Mouse (Mus musculus) splenic B cell, adult 2 months (primary cell): ENCODE measurements at regions not wholly inside any gene's neighbourhood (a gene's known extent, or its start where the extent isn't known, plus 50 kb on each side); places are given as distances from the start of the nearest gene placed in this dataset.
"Not testable (repeated sequence)": the region's sequence is repeated elsewhere in the genome, so short reads cannot be mapped to it uniquely, and the experiment has no call there.

Experiments
- DNase-seq: peaks from one replicate; pipeline ENCODE4 v3.0.0-alpha.2; 2011; ENCODE audit warnings: low read depth, low spot score
- H3K27me3 ChIP-seq: 2 replicates; pipeline ENCODE4 v1.6.1; 2012; ENCODE audit warnings: mild to moderate bottlenecking, low read length, moderate library complexity, mixed read lengths; ENCODE audit not compliant: control insufficient read depth, poor library complexity, insufficient read depth, severe bottlenecking
- H3K36me3 ChIP-seq: 2 replicates; pipeline ENCODE4 v1.6.1; 2012; ENCODE audit warnings: mild to moderate bottlenecking, low read length, moderate library complexity, mixed read lengths; ENCODE audit not compliant: control insufficient read depth, poor library complexity, insufficient read depth, severe bottlenecking

DNA sequence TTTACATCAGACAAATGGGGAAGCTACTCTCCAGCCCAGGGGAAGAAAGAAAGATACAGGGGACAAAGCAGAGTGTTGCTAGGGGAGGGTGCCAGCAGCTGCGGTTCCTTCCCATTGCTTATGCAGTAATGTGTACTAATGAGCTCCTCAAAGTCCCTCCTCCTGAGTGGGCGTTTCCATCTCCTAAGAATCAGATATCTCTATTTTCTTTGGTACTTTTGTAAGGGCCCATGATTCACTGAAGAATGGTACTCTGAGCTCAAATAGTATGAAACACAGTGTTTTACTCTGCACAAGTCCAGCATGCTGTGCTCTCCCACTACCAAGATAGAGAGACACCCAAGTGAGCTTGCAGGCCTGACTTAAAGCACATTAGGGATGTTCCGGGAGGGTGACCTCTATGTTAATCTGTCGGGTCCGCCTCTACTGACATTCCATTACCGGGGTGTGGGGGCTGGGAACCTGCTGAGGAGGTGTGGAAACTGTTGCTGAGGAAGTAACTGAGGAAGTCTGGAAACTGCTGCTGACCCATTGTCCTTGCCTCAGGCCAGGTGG lies 114.8 kb upstream of the Ttc29 start:
- Histone ChIP-seq H3K27me3 (no peaks in the 10 kb centered on the region), H3K36me3 (no peaks in the 10 kb centered on the region)
- DNase-seq = no peak

DNA sequence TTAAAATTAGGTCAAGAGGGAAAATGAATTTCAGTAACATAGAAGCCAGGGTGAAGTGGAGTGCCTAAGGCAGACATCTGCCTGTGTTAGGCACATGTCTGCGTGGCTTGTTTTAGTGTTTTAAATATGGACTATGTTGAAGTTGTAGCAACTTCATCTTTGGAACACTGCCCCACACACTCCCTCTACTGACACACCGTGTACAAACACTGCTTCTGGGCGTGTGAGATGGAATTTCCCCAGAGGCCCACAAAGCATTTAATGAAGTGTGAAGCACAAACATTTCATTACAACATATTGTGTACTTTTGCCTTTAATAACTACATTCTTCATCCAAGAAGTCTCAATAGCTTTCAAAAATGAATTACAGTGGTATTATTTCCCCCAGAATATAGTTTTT lies 114.0 kb upstream of the Ttc29 start:
- no peak for DNase-seq
- H3K27me3 ChIP-seq = no peaks in the 10 kb centered on the region
- H3K36me3 ChIP-seq = no peaks in the 10 kb centered on the region

DNA sequence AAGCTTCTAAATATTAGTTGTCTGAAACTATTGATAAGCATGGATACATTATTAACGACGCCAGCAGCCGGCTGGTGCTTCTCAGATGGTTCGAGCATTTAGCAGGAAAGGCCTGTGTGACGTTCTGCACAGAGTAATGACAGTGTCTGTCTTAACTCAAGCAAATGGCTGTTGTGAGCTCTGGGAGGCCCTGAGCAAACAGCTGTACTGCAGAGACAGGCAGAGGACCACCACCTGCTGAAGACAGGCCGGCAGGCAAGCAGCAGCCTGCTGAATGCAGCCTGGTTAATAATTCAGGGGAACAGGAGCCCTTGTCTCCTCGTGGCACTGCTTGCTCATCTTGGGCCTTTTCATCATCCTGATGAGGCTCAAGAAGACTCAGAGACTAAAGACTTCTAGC lies 105.8 kb upstream of the Ttc29 start:
- no peaks in the 10 kb centered on the region for H3K27me3 ChIP-seq
- DNase-seq = no peak
- no peaks in the 10 kb centered on the region for H3K36me3 ChIP-seq

DNA sequence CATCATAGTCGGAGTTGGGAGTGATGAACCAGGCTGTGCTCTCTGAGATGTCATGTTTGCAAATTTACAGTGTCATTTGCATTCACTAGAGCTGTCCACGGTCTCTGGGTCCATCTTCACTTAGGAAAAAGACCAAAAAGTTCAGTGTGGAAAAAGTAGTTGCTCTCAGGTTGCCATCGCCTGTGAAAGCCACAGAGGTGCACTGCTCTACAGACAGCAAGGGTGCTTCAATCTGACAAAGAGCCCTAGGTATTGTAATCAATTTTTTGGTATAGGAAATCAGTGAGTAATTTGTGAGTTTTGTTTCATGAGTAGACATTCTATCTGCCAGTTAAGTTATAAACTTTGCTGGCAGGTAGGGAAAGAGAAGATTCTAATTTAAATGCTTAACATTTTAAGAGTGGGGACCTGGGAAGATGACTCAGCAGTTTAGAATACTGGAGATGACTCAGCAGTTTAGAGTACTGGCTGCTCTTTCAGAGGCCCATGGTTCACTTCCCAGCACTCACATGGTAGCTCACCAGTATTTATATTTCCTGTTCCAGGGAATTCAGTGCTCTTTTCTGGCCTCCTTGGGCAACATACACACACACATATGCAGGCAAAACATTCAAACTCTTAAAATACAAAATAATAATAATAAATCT lies 103.0 kb upstream of the Ttc29 start:
- no peak for DNase-seq
- H3K36me3 ChIP-seq = no peaks in the 10 kb centered on the region

DNA sequence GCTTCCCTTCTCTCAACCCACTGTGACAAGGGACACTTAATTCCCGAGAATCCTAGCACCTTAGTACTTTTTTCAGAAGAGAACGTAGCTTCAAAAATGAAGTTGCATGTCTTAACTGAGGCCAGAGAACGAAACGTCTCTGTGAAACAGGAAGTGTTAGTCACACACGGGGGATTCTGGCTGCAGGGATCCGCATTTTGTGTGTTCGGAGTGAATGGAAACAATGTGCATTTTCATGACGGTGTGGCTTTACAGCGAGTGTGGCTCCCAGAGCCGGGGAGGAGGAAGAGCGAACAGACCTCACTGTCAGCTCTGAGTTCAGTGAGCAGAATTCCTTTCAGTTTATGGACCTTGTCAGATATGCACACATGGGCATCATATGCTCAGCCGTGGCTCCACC lies 100.0 kb upstream of the Ttc29 start:
- Histone ChIP-seq H3K27me3 (no peaks in the 10 kb centered on the region), H3K36me3 (no peaks in the 10 kb centered on the region)
- peak; percentile 1 for DNase-seq

More for the DNA sequence above, 103.0 kb upstream of the Ttc29 start:
- no peaks in the 10 kb centered on the region for H3K27me3 ChIP-seq

DNA sequence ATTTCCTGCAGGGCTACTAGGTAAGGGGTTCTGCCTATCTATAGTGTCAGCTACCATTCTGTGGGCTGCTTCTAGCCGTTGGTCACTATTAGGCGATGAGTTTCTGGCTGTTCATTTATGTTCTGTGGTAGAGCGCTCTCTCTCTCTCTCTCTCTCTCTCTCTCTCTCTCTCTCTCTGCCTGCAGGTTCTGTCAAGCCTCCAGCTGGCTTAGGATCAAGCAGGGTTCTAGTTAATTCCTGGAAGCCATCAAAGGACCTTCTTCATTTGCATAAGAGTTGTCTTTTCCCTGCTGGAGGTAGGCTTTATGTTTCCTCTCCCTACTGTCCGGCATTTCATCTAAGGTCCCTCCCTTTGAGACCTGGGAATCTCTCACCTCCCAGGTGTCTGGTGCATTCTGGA lies 98.6 kb upstream of the Ttc29 start:
- DNase-seq = no peak
- Histone ChIP-seq H3K36me3 (no peaks in the 10 kb centered on the region), H3K27me3 (no peaks in the 10 kb centered on the region)

DNA sequence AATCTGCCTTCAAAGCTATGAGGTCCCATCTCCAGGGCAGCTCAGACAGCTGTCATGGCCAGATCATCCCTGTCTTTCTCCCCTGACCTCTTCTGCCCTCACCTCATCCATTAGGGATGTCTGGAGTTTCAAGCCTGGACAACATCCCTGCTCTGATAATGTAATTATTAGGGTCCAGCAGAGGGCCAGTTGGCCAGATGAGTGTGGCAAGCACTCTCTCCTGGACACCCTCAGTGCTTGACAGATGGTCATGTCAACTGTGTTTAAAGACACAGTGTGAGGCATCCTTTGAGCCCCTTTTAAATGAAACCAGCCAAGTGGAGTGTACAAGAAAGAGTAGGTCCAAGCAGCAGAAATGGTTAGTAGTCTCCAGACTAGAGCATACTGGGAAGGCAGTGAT lies 95.9 kb upstream of the Ttc29 start:
- no peaks in the 10 kb centered on the region for H3K36me3 ChIP-seq
- no peaks in the 10 kb centered on the region for H3K27me3 ChIP-seq
- no peak for DNase-seq

DNA sequence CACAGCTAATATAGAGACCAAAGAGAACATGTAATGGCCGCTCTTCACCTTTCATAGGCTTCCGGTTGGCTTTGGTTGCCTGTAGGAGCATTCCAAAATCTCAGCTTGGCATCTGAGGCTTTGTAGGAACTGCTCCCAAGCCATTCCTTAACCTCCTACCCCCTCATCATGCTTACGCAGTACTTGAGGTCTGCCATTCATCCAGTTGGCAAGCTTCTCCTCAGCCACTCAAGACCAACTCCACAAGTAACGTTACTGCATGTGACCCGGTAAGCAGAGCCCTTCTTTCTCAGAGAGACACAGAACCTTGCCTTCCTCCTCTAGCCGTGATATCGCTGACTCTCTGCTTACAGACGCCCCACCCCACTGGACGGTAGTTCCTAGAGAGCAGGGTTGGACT lies 94.6 kb upstream of the Ttc29 start:
- H3K27me3 ChIP-seq = no peaks in the 10 kb centered on the region
- H3K36me3 ChIP-seq = no peaks in the 10 kb centered on the region
- DNase-seq = no peak

DNA sequence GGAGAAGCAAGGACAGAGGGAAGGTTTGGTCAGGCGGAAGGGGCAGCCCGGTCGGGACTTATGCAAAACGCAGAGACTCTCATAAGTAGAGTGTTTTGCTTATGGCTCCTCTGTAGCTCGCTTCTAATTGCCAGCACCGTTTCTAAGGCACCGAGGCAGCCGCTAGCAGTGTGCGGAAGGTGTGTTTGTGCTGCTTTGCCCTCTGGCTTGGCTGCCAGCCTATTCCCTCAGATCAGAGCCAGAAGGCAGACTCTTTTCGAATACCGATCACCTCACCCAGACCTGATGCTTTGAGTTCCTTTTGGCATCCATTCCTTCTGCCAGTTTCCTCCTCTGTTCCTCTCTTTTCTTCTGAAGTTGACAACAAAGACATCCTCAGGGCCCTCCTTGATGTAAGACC lies 93.4 kb upstream of the Ttc29 start:
- Histone ChIP-seq H3K36me3 (no peaks in the 10 kb centered on the region), H3K27me3 (no peaks in the 10 kb centered on the region)
- DNase-seq = no peak

DNA sequence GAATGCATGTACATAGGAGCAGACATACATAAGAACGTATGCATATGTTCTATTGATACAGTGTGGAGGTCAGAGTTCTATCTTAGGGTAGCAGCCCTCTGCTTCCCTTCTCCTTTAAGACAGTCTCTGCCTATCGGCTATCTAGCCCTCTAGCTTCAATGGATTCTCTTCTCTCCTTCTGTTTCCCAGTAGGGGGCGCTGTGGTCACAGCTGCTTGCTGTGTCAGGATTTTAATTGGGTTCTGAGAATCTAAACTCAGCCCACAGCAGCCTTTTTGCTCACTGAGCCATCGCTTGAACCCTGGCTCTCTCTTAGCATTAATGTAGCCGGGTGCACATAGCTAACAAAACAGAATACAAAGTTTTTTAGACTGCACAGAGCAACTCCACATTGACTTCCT lies 88.8 kb upstream of the Ttc29 start:
- H3K27me3 ChIP-seq = no peaks in the 10 kb centered on the region
- H3K36me3 ChIP-seq = no peaks in the 10 kb centered on the region
- peak; percentile 48 for DNase-seq

DNA sequence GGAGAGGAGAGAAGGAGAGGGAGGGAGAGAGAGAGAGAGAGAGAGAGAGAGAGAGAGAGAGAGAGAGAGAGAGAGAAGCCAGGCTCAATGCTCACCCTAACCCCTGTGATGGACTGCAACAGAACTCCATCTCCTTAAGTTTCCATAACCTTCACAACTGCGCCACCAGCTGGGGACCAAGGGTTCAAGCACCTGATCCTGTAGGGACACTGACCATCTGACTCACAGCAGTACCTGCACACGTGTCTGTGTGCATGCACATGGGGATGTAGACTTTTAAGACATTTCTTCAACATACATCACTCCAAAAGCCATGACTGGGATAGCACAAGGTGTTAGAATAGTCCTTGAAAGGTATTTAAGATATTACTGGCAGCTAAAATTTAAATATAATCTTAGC lies 85.2 kb upstream of the Ttc29 start:
- DNase-seq = peak; percentile 0
- Histone ChIP-seq H3K27me3 (no peaks in the 10 kb centered on the region), H3K36me3 (no peaks in the 10 kb centered on the region)

DNA sequence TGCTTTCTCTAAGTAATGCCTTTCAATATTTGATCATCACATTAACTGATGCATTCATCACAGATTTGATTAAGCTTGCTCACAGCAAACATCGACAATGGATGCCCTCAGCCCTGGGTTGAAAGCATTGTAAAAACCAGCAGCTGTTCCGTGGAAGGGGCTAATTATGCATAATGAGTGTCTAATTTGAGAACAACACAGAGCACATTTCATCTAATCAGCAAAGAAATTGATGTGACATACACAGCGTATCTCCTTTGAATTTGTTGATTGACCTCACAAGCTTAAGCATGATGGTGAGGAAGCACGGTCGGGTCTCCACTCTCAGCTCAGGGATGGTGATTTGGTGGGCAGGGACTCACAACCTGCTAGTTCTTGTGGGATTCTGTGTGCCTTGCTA lies 84.0 kb upstream of the Ttc29 start:
- H3K27me3 ChIP-seq = no peaks in the 10 kb centered on the region
- no peaks in the 10 kb centered on the region for H3K36me3 ChIP-seq
- DNase-seq = no peak

DNA sequence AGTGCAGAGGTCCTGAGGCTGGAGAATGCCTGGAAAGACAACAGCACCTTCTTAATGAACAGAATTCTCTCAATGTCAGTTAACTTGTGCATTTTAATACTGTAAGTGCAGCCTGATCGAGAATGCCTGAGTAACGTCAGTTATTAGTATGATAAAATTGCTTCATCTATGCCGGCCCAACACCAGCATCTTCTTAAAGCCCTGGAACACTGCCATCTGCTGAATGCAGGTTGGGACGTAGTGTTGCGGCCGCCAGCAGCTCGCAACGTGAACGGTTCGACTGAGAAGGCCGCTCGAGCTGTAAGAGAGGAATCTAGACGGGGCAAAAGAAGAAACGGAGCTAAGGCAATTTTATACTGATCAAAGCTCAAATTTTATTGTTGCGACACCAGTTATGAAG lies 73.6 kb upstream of the Ttc29 start:
- H3K27me3 ChIP-seq, H3K36me3 ChIP-seq, DNase-seq: not testable (repeated sequence)

DNA sequence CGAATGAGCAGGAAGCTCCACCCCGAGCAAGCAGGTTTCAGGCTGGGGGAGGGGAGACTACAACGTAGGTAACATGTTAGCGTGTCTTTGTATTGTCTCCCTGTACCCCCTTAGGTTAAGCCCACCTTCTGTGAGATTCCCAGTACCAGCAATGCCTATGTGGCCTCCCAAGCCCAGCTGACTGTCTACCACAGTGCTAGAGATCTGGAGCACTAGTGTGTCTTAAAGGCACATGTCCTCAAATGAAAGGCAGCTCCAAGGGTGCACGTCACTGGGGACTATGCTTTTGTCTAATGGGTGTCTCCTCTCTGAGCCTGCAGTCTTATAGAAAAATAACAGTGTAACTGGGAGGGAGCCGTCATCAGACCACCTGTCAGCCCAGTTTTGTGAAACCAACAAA lies 65.9 kb upstream of the Ttc29 start:
- no peaks in the 10 kb centered on the region for H3K36me3 ChIP-seq
- DNase-seq = no peak
- H3K27me3 ChIP-seq = no peaks in the 10 kb centered on the region; the same call in 1 of the 2 replicates

DNA sequence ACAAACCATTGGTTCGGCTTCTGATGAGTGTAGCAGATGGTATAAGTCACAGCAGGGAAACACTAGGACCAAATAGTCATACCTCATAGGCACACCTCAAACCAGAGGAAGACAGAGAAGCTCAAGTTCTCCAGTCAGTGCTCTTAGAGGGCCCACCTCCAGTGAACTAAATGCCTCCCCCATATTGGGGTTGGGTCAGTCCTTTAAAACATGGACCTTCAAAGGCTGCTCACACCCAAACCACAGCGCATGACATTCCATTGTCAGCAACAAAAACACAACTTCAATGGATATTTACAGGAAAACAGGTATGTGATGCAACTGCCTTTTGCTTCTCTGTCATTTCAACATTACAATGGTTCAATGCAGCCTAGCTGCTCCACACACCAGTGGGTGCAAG lies 65.1 kb upstream of the Ttc29 start:
- no peaks in the 10 kb centered on the region; the same call in 1 of the 2 replicates for H3K27me3 ChIP-seq
- no peaks in the 10 kb centered on the region for H3K36me3 ChIP-seq
- no peak for DNase-seq

DNA sequence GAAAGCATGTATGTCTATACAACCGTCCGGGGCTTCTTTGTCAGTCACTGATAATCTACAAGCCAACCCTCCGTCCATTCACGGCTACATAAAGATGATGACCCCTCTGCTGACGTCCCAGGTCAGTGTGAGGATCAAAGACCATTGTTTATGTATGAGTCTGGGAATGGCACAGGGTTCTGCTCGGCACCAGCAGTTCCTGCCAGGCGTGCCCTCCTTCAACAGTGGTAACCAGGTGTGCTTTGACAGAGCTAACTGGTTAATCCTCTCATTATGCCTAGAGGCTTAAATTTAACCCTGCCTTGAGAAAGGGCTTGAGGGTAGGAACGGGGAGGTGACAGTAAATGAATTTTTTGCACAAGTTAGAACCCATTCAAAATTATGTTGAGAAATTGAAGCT lies 58.2 kb upstream of the Ttc29 start:
- no peak for DNase-seq

More for the DNA sequence above, 58.2 kb upstream of the Ttc29 start:
- Histone ChIP-seq H3K36me3 (no peaks in the 10 kb centered on the region), H3K27me3 (no peaks in the 10 kb centered on the region)
